In genomic region chr8:91487456-91487855, GRCm38 (mm10) we compare ENCODE assay signal across 21 mouse cellular contexts.
"Had no signal": no experiment of that assay in that cellular context is flagged by ENCODE, and none has a peak within 500 bp of the region (broad histone marks: within the 10 kb centered on the region; RNA-seq: fewer than 3 reads in every experiment).

No protein-coding gene starts in this region.

- H3K9me3 ChIP-seq: limb, embryonic 10.5 days; limb, embryonic 12.5 days; limb, embryonic 13.5 days; limb, embryonic 15.5 days; liver, embryonic 12.5 days; liver, embryonic 13.5 days; liver, embryonic 15.5 days; lung, embryonic 15.5 days; megakaryocyte, embryonic 14.5 days; midbrain, embryonic 10.5 days; midbrain, embryonic 12.5 days; midbrain, embryonic 13.5 days; midbrain, embryonic 15.5 days; neural tube, embryonic 12.5 days had no signal

- H3K9ac ChIP-seq: limb, embryonic 12.5 days; limb, embryonic 13.5 days; limb, embryonic 15.5 days; liver, embryonic 12.5 days; liver, embryonic 13.5 days; liver, embryonic 14.5 days; liver, embryonic 15.5 days; liver, postnatal 0 days; lung, embryonic 14.5 days; lung, embryonic 15.5 days; midbrain, embryonic 12.5 days; midbrain, embryonic 13.5 days; midbrain, embryonic 15.5 days; neural tube, embryonic 12.5 days had no signal

- H3K36me3 ChIP-seq: liver, embryonic 15.5 days; midbrain, embryonic 15.5 days; neural tube, embryonic 12.5 days had no signal

- H3K27ac ChIP-seq: limb, embryonic 10.5 days; limb, embryonic 12.5 days; limb, embryonic 13.5 days; liver, embryonic 12.5 days; liver, embryonic 13.5 days; liver, embryonic 14.5 days; liver, embryonic 15.5 days; macrophage; midbrain, embryonic 10.5 days; midbrain, embryonic 12.5 days; midbrain, embryonic 13.5 days; midbrain, embryonic 15.5 days; neural tube, embryonic 12.5 days had no signal

- H3K27me3 ChIP-seq: limb, embryonic 15.5 days; liver, embryonic 12.5 days; liver, embryonic 13.5 days; liver, embryonic 15.5 days; lung, embryonic 15.5 days; megakaryocyte, embryonic 14.5 days had no signal

- ATAC-seq: liver, embryonic 12.5 days; midbrain, embryonic 15.5 days had no signal

- H3K4me3 ChIP-seq: limb, embryonic 10.5 days; limb, embryonic 12.5 days; limb, embryonic 13.5 days; limb, embryonic 15.5 days; liver, embryonic 12.5 days; liver, embryonic 13.5 days; liver, embryonic 15.5 days; lung, embryonic 15.5 days; megakaryocyte, embryonic 14.5 days; midbrain, embryonic 10.5 days; midbrain, embryonic 12.5 days; midbrain, embryonic 13.5 days; midbrain, embryonic 15.5 days; myocyte; neural tube, embryonic 12.5 days had no signal

- H3K4me1 ChIP-seq: limb, embryonic 12.5 days; liver, embryonic 15.5 days; megakaryocyte, embryonic 14.5 days had no signal

- H3K4me2 ChIP-seq: limb, embryonic 12.5 days; limb, embryonic 13.5 days; limb, embryonic 15.5 days; liver, embryonic 11.5 days; liver, embryonic 12.5 days; liver, embryonic 13.5 days; liver, embryonic 15.5 days; lung, embryonic 14.5 days; lung, embryonic 15.5 days; midbrain, embryonic 11.5 days; midbrain, embryonic 12.5 days; midbrain, embryonic 13.5 days; midbrain, embryonic 15.5 days; neural tube, embryonic 12.5 days had no signal
